ENCODE assay signal across 17 mouse cellular contexts in the genomic region with DNA sequence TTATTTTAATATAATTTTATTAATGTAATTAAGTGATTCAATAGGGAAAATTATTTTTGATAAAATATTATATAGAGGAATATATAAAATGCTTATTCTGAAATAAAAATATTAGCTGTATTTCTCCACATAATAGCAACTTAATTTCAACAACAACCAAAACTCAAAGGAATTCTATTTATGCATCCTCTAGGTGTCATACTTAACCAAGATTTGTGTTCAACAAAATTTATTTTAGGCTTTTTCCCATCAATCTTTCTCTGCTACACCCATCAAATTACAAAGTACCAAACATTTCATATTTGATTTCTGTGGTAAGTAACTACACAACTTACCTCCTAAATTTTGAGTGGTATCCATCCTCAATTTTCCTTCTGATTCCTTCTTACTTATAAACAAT.
"Had no signal": no experiment of that assay in that cellular context is flagged by ENCODE, and none has a peak within 500 bp of the region (broad histone marks: within the 10 kb centered on the region; RNA-seq: fewer than 3 reads in every experiment).

No protein-coding gene starts in this region.

- H3K36me3 ChIP-seq: limb, embryonic 10.5 days; liver, embryonic 15.5 days; midbrain, embryonic 12.5 days; neural tube, embryonic 13.5 days had no signal

- H3K9me3 ChIP-seq: limb, embryonic 10.5 days; liver, embryonic 15.5 days had no signal

- H3K9ac ChIP-seq: liver, embryonic 15.5 days; midbrain, embryonic 12.5 days; neural tube, embryonic 13.5 days had no signal

- H3K4me2 ChIP-seq: liver, embryonic 11.5 days; liver, embryonic 15.5 days; midbrain, embryonic 12.5 days; neural tube, embryonic 13.5 days had no signal

- ATAC-seq: intestine, postnatal 0 days; lung, postnatal 0 days had no signal

- H3K4me3 ChIP-seq: limb, embryonic 10.5 days; liver, embryonic 15.5 days; midbrain, embryonic 12.5 days; neural tube, embryonic 13.5 days had no signal

- H3K4me1 ChIP-seq: limb, embryonic 10.5 days; liver, embryonic 15.5 days had no signal

- H3K27me3 ChIP-seq: midbrain, embryonic 12.5 days; neural tube, embryonic 13.5 days had no signal

- DNase-seq: kidney, adult 8-10 months; kidney, postnatal 25 days; layer of hippocampus, adult 9-11 months; lung, adult 2 months; lung, postnatal 36 days; retina, postnatal 1 day; right cerebral cortex, postnatal 4 days; spleen, adult 18-20 months; thymus, adult 2 months; thymus, postnatal 36 days had no signal

- H3K27ac ChIP-seq: limb, embryonic 10.5 days; liver, embryonic 15.5 days; midbrain, embryonic 12.5 days; neural tube, embryonic 13.5 days had no signal
